Mouse (Mus musculus): ENCODE measurements around the gene Brd7. TPM values are rescaled to one million over a fixed set of nuclear protein-coding genes. Genes with fewer than 3 reads are reported as not detected.

Gene Brd7
- 67.1 and 68.2 TPM in 2 replicates for polyA plus RNA-seq (2015; fragmentation: Nextera tagmentation; extraction: Ambion mirVana)

GRCm38 (mm10) chr8:88361708-88362428, at the start of gene Brd7:
Gene Brd7 (minus strand): TSS chr8:88362194.
- peak; percentile 83 for ATAC-seq (ENCODE audit: extremely low read depth, insufficient number of reproducible peaks, low FRiP score, low TSS enrichment)
- peak within 1 kb of the TSS; percentile 97 for H3K4me2 ChIP-seq
- H3K27me3 ChIP-seq (replicated peaks), result peaks cover 7% of the 10 kb centered on the region; the same call in 1 of the 2 replicates
- H3K9me3 ChIP-seq, result no peaks in the 10 kb centered on the region
- H3K4me3 ChIP-seq, result peak within 1 kb of the TSS; percentile 99
- H3K36me3 ChIP-seq, result peaks cover 29% of the 10 kb centered on the region
- WGBS, result under 1% methylated on average over 67 of the region's 91 CpGs
- peaks cover 31% of the 10 kb centered on the region for H3K4me1 ChIP-seq
- peak within 1 kb of the TSS; percentile 91 for H3K27ac ChIP-seq (replicated peaks)
- H3K9ac ChIP-seq, result peak within 1 kb of the TSS; percentile 100

GRCm38 (mm10) chr8:88411461-88411860, 49.5 kb upstream of the Brd7 start:
- no peak for ATAC-seq (ENCODE audit: extremely low read depth, insufficient number of reproducible peaks, low FRiP score, low TSS enrichment)
- H3K4me3 ChIP-seq, result no peak overlapping the region
- WGBS, result 62% methylated on average over 6 of the region's 6 CpGs

GRCm38 (mm10) chr8:88409401-88409940, 47.5 kb upstream of the Brd7 start:
- Histone ChIP-seq H3K36me3 (no peaks in the 10 kb centered on the region), H3K27ac (replicated peaks) (no peak overlapping the region; the same call in 1 of the 2 replicates), H3K9ac (peak overlapping the region; percentile 59), H3K4me2 (peak overlapping the region; percentile 64), H3K4me3 (peak overlapping the region; percentile 38), H3K9me3 (no peaks in the 10 kb centered on the region; the same call in 1 of the 2 replicates), H3K4me1 (peaks cover 19% of the 10 kb centered on the region), H3K27me3 (replicated peaks) (no peaks in the 10 kb centered on the region)
- WGBS, result 26% methylated on average over 11 of the region's 11 CpGs
- ATAC-seq (ENCODE audit: extremely low read depth, insufficient number of reproducible peaks, low FRiP score, low TSS enrichment), result no peak

More at GRCm38 (mm10) chr8:88411461-88411860, 49.5 kb upstream of the Brd7 start:
- H3K27me3 ChIP-seq (replicated peaks), result no peaks in the 10 kb centered on the region
- no peaks in the 10 kb centered on the region for H3K36me3 ChIP-seq
- no peak overlapping the region for H3K27ac ChIP-seq (replicated peaks)
- H3K9ac ChIP-seq, result no peak overlapping the region
- no peak overlapping the region for H3K4me2 ChIP-seq
- peaks cover 19% of the 10 kb centered on the region for H3K4me1 ChIP-seq
- H3K9me3 ChIP-seq, result no peaks in the 10 kb centered on the region; the same call in 1 of the 2 replicates

- H3K4me1 ChIP-seq, result peaks cover 19% of the 10 kb centered on the region
- no peaks in the 10 kb centered on the region for H3K9me3 ChIP-seq
- no peaks in the 10 kb centered on the region for H3K27me3 ChIP-seq (replicated peaks)
- WGBS, result 87% methylated on average over 6 of the region's 6 CpGs
- H3K27ac ChIP-seq (replicated peaks), result no peak overlapping the region
- H3K4me3 ChIP-seq, result no peak overlapping the region
- no peaks in the 10 kb centered on the region for H3K36me3 ChIP-seq
- no peak overlapping the region for H3K9ac ChIP-seq
- no peak for ATAC-seq (ENCODE audit: extremely low read depth, insufficient number of reproducible peaks, low FRiP score, low TSS enrichment)
- H3K4me2 ChIP-seq, result no peak overlapping the region
These were observed 45.7 kb upstream of the Brd7 start for GRCm38 (mm10) chr8:88407716-88408115.

GRCm38 (mm10) chr8:88398060-88398459, 36.1 kb upstream of the Brd7 start:
- no peak for ATAC-seq (ENCODE audit: extremely low read depth, insufficient number of reproducible peaks, low FRiP score, low TSS enrichment)
- Histone ChIP-seq H3K36me3 (no peaks in the 10 kb centered on the region), H3K4me2 (no peak overlapping the region)

GRCm38 (mm10) chr8:88393298-88393697, 31.3 kb upstream of the Brd7 start:
- no peak for ATAC-seq (ENCODE audit: extremely low read depth, insufficient number of reproducible peaks, low FRiP score, low TSS enrichment)
- Histone ChIP-seq H3K4me2 (no peak overlapping the region), H3K9ac (no peak overlapping the region), H3K27ac (replicated peaks) (no peak overlapping the region), H3K9me3 (no peaks in the 10 kb centered on the region), H3K4me3 (no peak overlapping the region), H3K36me3 (no peaks in the 10 kb centered on the region), H3K4me1 (no peaks in the 10 kb centered on the region), H3K27me3 (replicated peaks) (no peaks in the 10 kb centered on the region)
- 81% methylated on average over 3 of the region's 3 CpGs for WGBS

More at GRCm38 (mm10) chr8:88398060-88398459, 36.1 kb upstream of the Brd7 start:
- Histone ChIP-seq H3K27ac (replicated peaks) (no peak overlapping the region), H3K4me3 (no peak overlapping the region), H3K9me3 (no peaks in the 10 kb centered on the region), H3K9ac (no peak overlapping the region), H3K27me3 (replicated peaks) (no peaks in the 10 kb centered on the region), H3K4me1 (no peaks in the 10 kb centered on the region)
- WGBS, result 81% methylated on average over 4 of the region's 4 CpGs

- H3K4me2 ChIP-seq, result no peak overlapping the region
- 82% methylated on average over 1 of the region's 1 CpGs for WGBS
- no peaks in the 10 kb centered on the region for H3K4me1 ChIP-seq
- no peak overlapping the region for H3K27ac ChIP-seq (replicated peaks)
- H3K4me3 ChIP-seq, result no peak overlapping the region
- no peak overlapping the region for H3K9ac ChIP-seq
- H3K36me3 ChIP-seq, result no peaks in the 10 kb centered on the region
- H3K27me3 ChIP-seq (replicated peaks), result no peaks in the 10 kb centered on the region; the same call in 1 of the 2 replicates
- ATAC-seq (ENCODE audit: extremely low read depth, insufficient number of reproducible peaks, low FRiP score, low TSS enrichment), result no peak
- no peaks in the 10 kb centered on the region for H3K9me3 ChIP-seq
These were observed 28.8 kb upstream of the Brd7 start for GRCm38 (mm10) chr8:88390749-88391148.

GRCm38 (mm10) chr8:88388691-88389239, 26.8 kb upstream of the Brd7 start:
- no peaks in the 10 kb centered on the region for H3K36me3 ChIP-seq
- no peaks in the 10 kb centered on the region; the same call in 1 of the 2 replicates for H3K27me3 ChIP-seq (replicated peaks)
- no peak overlapping the region for H3K9ac ChIP-seq
- 58% methylated on average over 7 of the region's 7 CpGs for WGBS
- no peak for ATAC-seq (ENCODE audit: extremely low read depth, insufficient number of reproducible peaks, low FRiP score, low TSS enrichment)
- no peak overlapping the region for H3K4me2 ChIP-seq
- H3K4me3 ChIP-seq, result no peak overlapping the region
- H3K4me1 ChIP-seq, result no peaks in the 10 kb centered on the region
- no peaks in the 10 kb centered on the region for H3K9me3 ChIP-seq
- H3K27ac ChIP-seq (replicated peaks), result no peak overlapping the region

GRCm38 (mm10) chr8:88387874-88388273, 25.9 kb upstream of the Brd7 start:
- Histone ChIP-seq H3K27ac (replicated peaks) (no peak overlapping the region), H3K4me2 (no peak overlapping the region), H3K27me3 (replicated peaks) (no peaks in the 10 kb centered on the region; the same call in 1 of the 2 replicates), H3K4me1 (no peaks in the 10 kb centered on the region), H3K9ac (no peak overlapping the region), H3K4me3 (no peak overlapping the region), H3K9me3 (0 out of 2 replicates have a peak, but pooled peaks cover 3% of the 10 kb centered on the region), H3K36me3 (no peaks in the 10 kb centered on the region)
- WGBS, result 65% methylated on average over 8 of the region's 8 CpGs
- ATAC-seq (ENCODE audit: extremely low read depth, insufficient number of reproducible peaks, low FRiP score, low TSS enrichment), result no peak

GRCm38 (mm10) chr8:88383164-88383556, 21.2 kb upstream of the Brd7 start:
- Histone ChIP-seq H3K36me3 (no peaks in the 10 kb centered on the region), H3K4me2 (no peak overlapping the region), H3K27ac (replicated peaks) (no peak overlapping the region), H3K4me1 (no peaks in the 10 kb centered on the region), H3K4me3 (no peak overlapping the region), H3K9me3 (0 out of 2 replicates have a peak, but pooled peaks cover 3% of the 10 kb centered on the region), H3K9ac (no peak overlapping the region), H3K27me3 (replicated peaks) (no peaks in the 10 kb centered on the region; the same call in 1 of the 2 replicates)
- 82% methylated on average over 2 of the region's 2 CpGs for WGBS
- ATAC-seq (ENCODE audit: extremely low read depth, insufficient number of reproducible peaks, low FRiP score, low TSS enrichment), result no peak

- H3K9me3 ChIP-seq, result 0 out of 2 replicates have a peak, but pooled peaks cover 3% of the 10 kb centered on the region
- 0 out of 2 replicates have a peak, but pooled peaks cover under 1% of the 10 kb centered on the region for H3K4me1 ChIP-seq
- H3K4me3 ChIP-seq, result no peak overlapping the region
- H3K36me3 ChIP-seq, result no peaks in the 10 kb centered on the region
- H3K4me2 ChIP-seq, result no peak overlapping the region
- no peak overlapping the region for H3K27ac ChIP-seq (replicated peaks)
- no peak for ATAC-seq (ENCODE audit: extremely low read depth, insufficient number of reproducible peaks, low FRiP score, low TSS enrichment)
- no peak overlapping the region for H3K9ac ChIP-seq
- WGBS, result 72% methylated on average over 31 of the region's 31 CpGs
- peaks cover under 1% of the 10 kb centered on the region; the same call in 1 of the 2 replicates for H3K27me3 ChIP-seq (replicated peaks)
These were observed 20.5 kb upstream of the Brd7 start for GRCm38 (mm10) chr8:88382311-88383163.
